Mouse (Mus musculus) G1E (cell line): ENCODE data around the gene Ntm. TPM values are rescaled to one million over a fixed set of nuclear protein-coding genes. Genes with fewer than 3 reads are reported as not detected.

Experiments
- ATAC-seq: 2 replicates; pipeline ENCODE4 v1.8.0; 2016; ENCODE audit warnings: mild to moderate bottlenecking; ENCODE audit not compliant: insufficient number of reproducible peaks, poor library complexity, low FRiP score, severe bottlenecking; ENCODE audit errors: extremely low read depth
- DNase-seq: peaks from one replicate; pipeline ENCODE4 v3.0.0; 2012; ENCODE audit warnings: low spot score
- H3K27me3 ChIP-seq: 2 replicates; pipeline ENCODE4 v1.6.1; 2012; ENCODE audit warnings: mild to moderate bottlenecking, low read length, inconsistent platforms; ENCODE audit not compliant: insufficient read depth
- H3K36me3 ChIP-seq: replicated peaks from 2 replicates; pipeline ENCODE3; 2012; ENCODE audit warnings: mild to moderate bottlenecking, inconsistent platforms
- H3K4me1 ChIP-seq: 2 replicates; pipeline ENCODE4 v1.6.1; 2012; ENCODE audit warnings: low read depth, low read length, inconsistent platforms, mixed read lengths; ENCODE audit not compliant: insufficient read depth
- H3K4me3 ChIP-seq: 2 replicates; pipeline ENCODE4 v1.5.1; 2012; ENCODE audit warnings: low read depth, mild to moderate bottlenecking, inconsistent platforms, low read length, moderate library complexity, mixed read lengths
- H3K9me3 ChIP-seq: replicated peaks from 2 replicates; pipeline ENCODE4 v1.6.1; 2012; ENCODE audit warnings: inconsistent platforms
- CTCF ChIP-seq: IDR thresholded peaks from 2 replicates; pipeline ENCODE4 v1.5.1; 2012; ENCODE audit warnings: low read depth, low read length, inconsistent platforms, mixed read lengths
- GATA1 ChIP-seq: IDR thresholded peaks from 2 replicates; pipeline ENCODE4 v1.6.1; 2012; ENCODE audit warnings: borderline replicate concordance, low read length, inconsistent platforms, mixed read lengths
- GATA2 ChIP-seq: IDR thresholded peaks from 2 replicates; pipeline ENCODE4 v1.6.1; 2012; ENCODE audit warnings: low read depth, low read length, inconsistent platforms, borderline replicate concordance
- POLR2AphosphoS5 ChIP-seq: IDR thresholded peaks from 2 replicates; pipeline ENCODE4 v1.6.1; 2012; ENCODE audit warnings: low read depth, low read length, inconsistent platforms; ENCODE audit not compliant: insufficient replicate concordance
- TAL1 ChIP-seq: conservative IDR thresholded peaks from 2 replicates; pipeline ENCODE4 v1.6.1; 2012; ENCODE audit warnings: low read depth, low read length, inconsistent platforms, mixed read lengths
- polyA plus RNA-seq: library from polyadenylated mRNA; stranded (reverse); fragments of >175 nt; gene quantifications from 2 replicates; pipeline ENCODE4 v1.2.3, GENCODE M21; 2012
- total RNA-seq, 2 experiments: library from RNA; stranded (forward) in 1 of 2; stranded (reverse) in 1 of 2; fragments of 200-1000 nt in 1 of 2; fragments of >200 nt in 1 of 2; fragmentation: Nextera tagmentation in 1 of 2; gene quantifications; 2 replicates each; pipeline ENCODE4 v1.2.3; 2014 to 2017

The Ntm gene
- total and polyA plus RNA-seq, 3 experiments: 0.11 TPM; not detected in 2

DNA sequence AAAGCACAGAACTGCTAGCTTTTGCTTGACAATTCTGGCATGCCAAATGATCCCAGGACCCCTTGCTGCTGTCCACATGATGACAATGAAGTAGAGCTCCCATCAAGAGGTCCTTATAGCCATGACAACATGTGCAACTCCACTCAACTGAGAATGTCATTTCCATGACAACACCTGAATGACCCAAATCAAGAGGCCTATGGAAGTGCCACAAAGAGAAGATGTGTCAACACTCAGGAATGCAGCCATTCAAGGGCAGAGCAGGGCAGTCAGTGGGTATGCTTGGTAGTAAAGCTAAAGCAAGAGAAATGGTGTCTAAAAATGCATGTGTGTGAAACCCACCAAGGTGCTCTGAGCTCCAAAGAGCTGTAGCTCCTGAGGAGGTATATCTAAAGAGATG, 870.5 kb downstream of the Ntm start:
- H3K4me1 ChIP-seq: no peaks in the 10 kb centered on the region
- DNase-seq: no peak
- H3K36me3 ChIP-seq: no peaks in the 10 kb centered on the region
- 0 out of 2 replicates have a peak, but pooled peaks cover 4% of the 10 kb centered on the region for H3K9me3 ChIP-seq
- TF ChIP-seq GATA2: no peak
- TF ChIP-seq GATA1: no peak
- TF ChIP-seq TAL1: no peak
- TF ChIP-seq CTCF: no peak
- TF ChIP-seq POLR2AphosphoS5: no peak
- no peak for ATAC-seq
- H3K27me3 ChIP-seq: no peaks in the 10 kb centered on the region
- no peak overlapping the region for H3K4me3 ChIP-seq

GRCm38 (mm10) chr9:29088657-29089056, 874.3 kb downstream of the Ntm start:
- H3K9me3 ChIP-seq: 0 out of 2 replicates have a peak, but pooled peaks cover 7% of the 10 kb centered on the region
- H3K36me3 ChIP-seq: no peaks in the 10 kb centered on the region
- no peak for TF ChIP-seq TAL1
- no peak for TF ChIP-seq CTCF
- TF ChIP-seq POLR2AphosphoS5: no peak
- no peak for TF ChIP-seq GATA2
- TF ChIP-seq GATA1: no peak
- no peak overlapping the region for H3K4me3 ChIP-seq
- ATAC-seq: no peak
- DNase-seq: no peak
- H3K27me3 ChIP-seq: no peaks in the 10 kb centered on the region
- no peaks in the 10 kb centered on the region for H3K4me1 ChIP-seq

DNA sequence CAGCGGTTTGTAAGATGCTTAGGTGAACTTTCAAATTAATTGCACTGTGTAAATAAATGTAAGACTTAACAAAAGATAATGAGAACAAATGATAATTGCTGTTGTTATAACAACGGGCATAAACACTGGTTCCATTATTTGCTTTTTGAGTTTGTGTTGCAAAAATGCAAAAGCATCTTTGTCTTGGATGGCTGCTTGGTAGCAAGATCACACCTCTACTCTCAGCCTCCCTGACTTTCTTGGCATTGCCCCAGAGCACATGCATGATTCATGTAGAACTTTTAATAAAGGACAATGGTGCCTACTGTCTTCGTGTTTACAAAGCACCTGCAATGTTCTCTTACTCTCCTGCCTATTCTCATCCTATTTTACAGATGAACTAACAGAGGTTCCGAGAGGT, 875.3 kb downstream of the Ntm start:
- Histone ChIP-seq H3K27me3 (no peaks in the 10 kb centered on the region), H3K4me3 (no peak overlapping the region), H3K36me3 (no peaks in the 10 kb centered on the region), H3K4me1 (no peaks in the 10 kb centered on the region), H3K9me3 (0 out of 2 replicates have a peak, but pooled peaks cover 7% of the 10 kb centered on the region)
- TF ChIP-seq GATA1: no peak
- TF ChIP-seq GATA2: no peak
- no peak for TF ChIP-seq POLR2AphosphoS5
- TF ChIP-seq CTCF: no peak
- no peak for TF ChIP-seq TAL1
- ATAC-seq (no peak), DNase-seq (no peak)

- no peak for ATAC-seq
- TF ChIP-seq GATA2 (no peak), POLR2AphosphoS5 (no peak), GATA1 (no peak), TAL1 (no peak)
- Histone ChIP-seq H3K4me3 (no peak overlapping the region), H3K27me3 (no peaks in the 10 kb centered on the region), H3K36me3 (no peaks in the 10 kb centered on the region), H3K9me3 (0 out of 2 replicates have a peak, but pooled peaks cover 7% of the 10 kb centered on the region), H3K4me1 (no peaks in the 10 kb centered on the region)
- no peak for DNase-seq
These were observed 875.8 kb downstream of the Ntm start for GRCm38 (mm10) chr9:29087171-29087570.

- ATAC-seq (no peak), DNase-seq (no peak)
- H3K36me3 ChIP-seq: no peaks in the 10 kb centered on the region
- no peak overlapping the region for H3K4me3 ChIP-seq
- H3K9me3 ChIP-seq: peaks cover 13% of the 10 kb centered on the region
- H3K4me1 ChIP-seq: no peaks in the 10 kb centered on the region
- TF ChIP-seq TAL1 (no peak), POLR2AphosphoS5 (no peak), GATA2 (no peak), GATA1 (no peak), CTCF (no peak)
- no peaks in the 10 kb centered on the region for H3K27me3 ChIP-seq
These were observed 886.9 kb downstream of the Ntm start for GRCm38 (mm10) chr9:29075924-29076577.

- no peaks in the 10 kb centered on the region for H3K36me3 ChIP-seq
- no peak overlapping the region for H3K4me3 ChIP-seq
- H3K27me3 ChIP-seq: no peaks in the 10 kb centered on the region
- DNase-seq: no peak
- no peaks in the 10 kb centered on the region for H3K4me1 ChIP-seq
- TF ChIP-seq GATA2 (no peak), POLR2AphosphoS5 (no peak), GATA1 (no peak), CTCF (no peak)
- ATAC-seq: no peak
- peaks cover 13% of the 10 kb centered on the region for H3K9me3 ChIP-seq
These were observed 887.7 kb downstream of the Ntm start for GRCm38 (mm10) chr9:29075243-29075642.
